Mouse (Mus musculus) embryonic facial prominence, embryonic 15.5 days (tissue): Measurements from ENCODE around the gene Cmklr1. TPM values are rescaled to one million over a fixed set of nuclear protein-coding genes. Genes with fewer than 3 reads are reported as not detected.

Experiments
- ATAC-seq: fragments of 200-750 bp; cut with Nextera tagmentation; 2 replicates; pipeline ENCODE4 v1.8.0; 2017; ENCODE audit warnings: low read depth, moderate TSS enrichment; ENCODE audit not compliant: insufficient number of reproducible peaks, low FRiP score, low TSS enrichment
- H3K27ac ChIP-seq: fragments of 300-500 bp; sonication (generic); replicated peaks from 2 replicates; pipeline ENCODE4 v1.5.1; 2015; ENCODE audit warnings: mild to moderate bottlenecking, inconsistent platforms
- H3K27me3 ChIP-seq: fragments of 300-500 bp; sonication (generic); 2 replicates; pipeline ENCODE4 v1.6.1; 2015; ENCODE audit warnings: inconsistent platforms
- H3K36me3 ChIP-seq: fragments of 300-500 bp; sonication (generic); 2 replicates; pipeline ENCODE4 v1.6.1; 2015; ENCODE audit warnings: mild to moderate bottlenecking, inconsistent platforms
- H3K4me1 ChIP-seq: fragments of 300-500 bp; sonication (generic); 2 replicates; pipeline ENCODE4 v1.6.1; 2015; ENCODE audit warnings: inconsistent platforms
- H3K4me2 ChIP-seq: fragments of 300-500 bp; sonication (generic); replicated peaks from 2 replicates; pipeline ENCODE4 v1.6.1; 2015; ENCODE audit warnings: mild to moderate bottlenecking, inconsistent platforms
- H3K4me3 ChIP-seq: fragments of 300-500 bp; sonication (generic); replicated peaks from 2 replicates; pipeline ENCODE4 v1.5.1; 2015; ENCODE audit warnings: mild to moderate bottlenecking, inconsistent platforms
- H3K9ac ChIP-seq: fragments of 300-500 bp; sonication (generic); 2 replicates; pipeline ENCODE4 v1.6.1; 2015; ENCODE audit warnings: inconsistent platforms
- H3K9me3 ChIP-seq: fragments of 300-500 bp; sonication (generic); replicated peaks from 2 replicates; pipeline ENCODE4 v1.6.1; 2016; ENCODE audit warnings: inconsistent platforms
- WGBS: fragments of 180-500 bp; shearing (Covaris S2); methylation state at CpG from one replicate; pipeline ENCODE4 v1.1.7; 2015; 5-methylcytosine and 5-hydroxymethylcytosine counted together
- polyA plus RNA-seq: library from polyadenylated mRNA; unstranded; fragments of >200 nt; fragmentation: Nextera tagmentation; extraction: Ambion mirVana; gene quantifications from 2 replicates; pipeline ENCODE4 v1.2.1, GENCODE M21; 2015

Cmklr1 gene
- polyA plus RNA-seq, 1 experiment from 2014 or later, result 7.0 TPM

GRCm38 (mm10) chr5:113679509-113679908 is 29.3 kb upstream of the Cmklr1 start:
- no peak overlapping the region for H3K27ac ChIP-seq
- no peaks in the 10 kb centered on the region for H3K9me3 ChIP-seq
- H3K36me3 ChIP-seq, result no peaks in the 10 kb centered on the region
- WGBS, result 93% methylated on average over 4 of the region's 4 CpGs
- H3K4me3 ChIP-seq, result no peak overlapping the region
- no peaks in the 10 kb centered on the region for H3K27me3 ChIP-seq
- ATAC-seq, result no peak
- no peak overlapping the region for H3K9ac ChIP-seq
- no peaks in the 10 kb centered on the region for H3K4me1 ChIP-seq
- no peak overlapping the region for H3K4me2 ChIP-seq

GRCm38 (mm10) chr5:113678743-113679452 is 28.7 kb upstream of the Cmklr1 start:
- Histone ChIP-seq H3K27ac (no peak overlapping the region), H3K27me3 (no peaks in the 10 kb centered on the region), H3K4me2 (no peak overlapping the region), H3K36me3 (no peaks in the 10 kb centered on the region), H3K4me1 (no peaks in the 10 kb centered on the region), H3K9me3 (no peaks in the 10 kb centered on the region), H3K4me3 (no peak overlapping the region), H3K9ac (no peak overlapping the region)
- no peak for ATAC-seq
- 69% methylated on average over 10 of the region's 10 CpGs for WGBS

GRCm38 (mm10) chr5:113677541-113677940 is 27.3 kb upstream of the Cmklr1 start:
- no peaks in the 10 kb centered on the region for H3K27me3 ChIP-seq
- H3K9me3 ChIP-seq, result no peaks in the 10 kb centered on the region
- H3K36me3 ChIP-seq, result no peaks in the 10 kb centered on the region
- no peak for ATAC-seq
- 75% methylated on average over 6 of the region's 7 CpGs for WGBS
- H3K4me3 ChIP-seq, result no peak overlapping the region
- H3K4me2 ChIP-seq, result no peak overlapping the region
- H3K9ac ChIP-seq, result no peak overlapping the region
- no peaks in the 10 kb centered on the region for H3K4me1 ChIP-seq
- H3K27ac ChIP-seq, result no peak overlapping the region

GRCm38 (mm10) chr5:113674851-113675250 is 24.6 kb upstream of the Cmklr1 start:
- WGBS, result 70% methylated on average over 7 of the region's 7 CpGs

GRCm38 (mm10) chr5:113672456-113672855 is 22.2 kb upstream of the Cmklr1 start:
- Histone ChIP-seq H3K27me3 (no peaks in the 10 kb centered on the region), H3K27ac (0 out of 2 replicates have a peak overlapping the region, but pooled peaks have one; percentile 1), H3K9ac (no peak overlapping the region), H3K4me1 (no peaks in the 10 kb centered on the region), H3K9me3 (no peaks in the 10 kb centered on the region), H3K36me3 (no peaks in the 10 kb centered on the region), H3K4me3 (no peak overlapping the region), H3K4me2 (no peak overlapping the region)
- no peak for ATAC-seq
- WGBS, result 72% methylated on average over 7 of the region's 7 CpGs

More at GRCm38 (mm10) chr5:113674851-113675250, 24.6 kb upstream of the Cmklr1 start:
- Histone ChIP-seq H3K9me3 (no peaks in the 10 kb centered on the region), H3K36me3 (no peaks in the 10 kb centered on the region), H3K4me1 (no peaks in the 10 kb centered on the region), H3K4me2 (no peak overlapping the region), H3K9ac (no peak overlapping the region), H3K27ac (no peak overlapping the region), H3K4me3 (no peak overlapping the region), H3K27me3 (no peaks in the 10 kb centered on the region)
- ATAC-seq, result no peak

GRCm38 (mm10) chr5:113670597-113670996 is 20.4 kb upstream of the Cmklr1 start:
- H3K4me2 ChIP-seq, result no peak overlapping the region
- no peaks in the 10 kb centered on the region for H3K4me1 ChIP-seq
- no peak overlapping the region for H3K9ac ChIP-seq
- H3K27ac ChIP-seq, result no peak overlapping the region
- H3K9me3 ChIP-seq, result no peaks in the 10 kb centered on the region
- WGBS, result 50% methylated on average over 6 of the region's 6 CpGs
- H3K27me3 ChIP-seq, result no peaks in the 10 kb centered on the region
- H3K4me3 ChIP-seq, result no peak overlapping the region
- H3K36me3 ChIP-seq, result no peaks in the 10 kb centered on the region
- no peak for ATAC-seq

- H3K27ac ChIP-seq, result no peak overlapping the region
- no peaks in the 10 kb centered on the region for H3K9me3 ChIP-seq
- no peaks in the 10 kb centered on the region for H3K27me3 ChIP-seq
- H3K36me3 ChIP-seq, result no peaks in the 10 kb centered on the region
- 71% methylated on average over 3 of the region's 3 CpGs for WGBS
- H3K9ac ChIP-seq, result no peak overlapping the region
- no peak overlapping the region for H3K4me2 ChIP-seq
- no peak overlapping the region for H3K4me3 ChIP-seq
- no peaks in the 10 kb centered on the region for H3K4me1 ChIP-seq
- no peak for ATAC-seq
These were observed 19.9 kb upstream of the Cmklr1 start for GRCm38 (mm10) chr5:113670110-113670509.

GRCm38 (mm10) chr5:113664629-113665195 is 14.5 kb upstream of the Cmklr1 start:
- 65% methylated on average over 12 of the region's 12 CpGs for WGBS
- H3K4me2 ChIP-seq, result no peak overlapping the region
- H3K36me3 ChIP-seq, result no peaks in the 10 kb centered on the region
- no peaks in the 10 kb centered on the region for H3K27me3 ChIP-seq
- H3K27ac ChIP-seq, result no peak overlapping the region
- H3K4me3 ChIP-seq, result no peak overlapping the region
- H3K9me3 ChIP-seq, result no peaks in the 10 kb centered on the region
- H3K4me1 ChIP-seq, result peaks cover 7% of the 10 kb centered on the region
- no peak for ATAC-seq
- H3K9ac ChIP-seq, result no peak overlapping the region

GRCm38 (mm10) chr5:113664127-113664526 is 13.9 kb upstream of the Cmklr1 start:
- WGBS, result 80% methylated on average over 6 of the region's 6 CpGs
- ATAC-seq, result no peak
- no peak overlapping the region for H3K27ac ChIP-seq

GRCm38 (mm10) chr5:113660872-113661271 is 10.6 kb upstream of the Cmklr1 start:
- no peaks in the 10 kb centered on the region for H3K27me3 ChIP-seq
- peaks cover 7% of the 10 kb centered on the region for H3K4me1 ChIP-seq
- ATAC-seq, result 0 out of 2 replicates have a peak, but pooled peaks have one; percentile 56
- H3K27ac ChIP-seq, result peak overlapping the region; percentile 44; the same call in 1 of the 2 replicates
- no peak overlapping the region for H3K4me2 ChIP-seq
- H3K36me3 ChIP-seq, result no peaks in the 10 kb centered on the region
- H3K9ac ChIP-seq, result no peak overlapping the region
- H3K9me3 ChIP-seq, result no peaks in the 10 kb centered on the region
- WGBS, result 43% methylated on average over 10 of the region's 10 CpGs
- no peak overlapping the region for H3K4me3 ChIP-seq

More at GRCm38 (mm10) chr5:113664127-113664526, 13.9 kb upstream of the Cmklr1 start:
- no peaks in the 10 kb centered on the region for H3K36me3 ChIP-seq
- no peak overlapping the region for H3K4me3 ChIP-seq
- H3K4me1 ChIP-seq, result peaks cover 7% of the 10 kb centered on the region
- H3K27me3 ChIP-seq, result no peaks in the 10 kb centered on the region
- no peak overlapping the region for H3K4me2 ChIP-seq
- H3K9ac ChIP-seq, result no peak overlapping the region
- no peaks in the 10 kb centered on the region for H3K9me3 ChIP-seq

GRCm38 (mm10) chr5:113654821-113655220 is 4.6 kb upstream of the Cmklr1 start:
- ATAC-seq, result no peak
- Histone ChIP-seq H3K4me1 (peaks cover 17% of the 10 kb centered on the region), H3K4me2 (no peak overlapping the region), H3K9ac (no peak overlapping the region), H3K27me3 (peaks cover 8% of the 10 kb centered on the region; the same call in 1 of the 2 replicates), H3K9me3 (no peaks in the 10 kb centered on the region), H3K27ac (no peak overlapping the region), H3K4me3 (no peak overlapping the region), H3K36me3 (no peaks in the 10 kb centered on the region)
- WGBS, result 79% methylated on average over 12 of the region's 12 CpGs
